Mouse (Mus musculus): ENCODE measurements around the gene Psd.

The Psd gene

GRCm38 (mm10) chr19:46326756-46327305, at the start of gene Psd:
TSS of gene Psd (minus strand) at chr19:46327156.
- DNase-seq (ENCODE audit: low spot score in 2 of 2), result no peak

GRCm38 (mm10) chr19:46375891-46376290, 48.9 kb upstream of the Psd start:
- DNase-seq (ENCODE audit: low spot score in 2 of 2), result no peak

- DNase-seq (ENCODE audit: low spot score in 2 of 2), result no peak
Measured at GRCm38 (mm10) chr19:46375489-46375888, 48.5 kb upstream of the Psd start.

GRCm38 (mm10) chr19:46374477-46375088, 47.6 kb upstream of the Psd start:
- no peak for DNase-seq (ENCODE audit: low spot score in 2 of 2)

GRCm38 (mm10) chr19:46369204-46369603, 42.2 kb upstream of the Psd start:
- DNase-seq (ENCODE audit: low spot score in 2 of 2), result peak; percentile 62 to 67

- DNase-seq (ENCODE audit: low spot score in 2 of 2), result no peak
Measured at GRCm38 (mm10) chr19:46367798-46368590, 41.0 kb upstream of the Psd start.

GRCm38 (mm10) chr19:46363294-46364009, 36.5 kb upstream of the Psd start:
- no peak for DNase-seq (ENCODE audit: low spot score in 2 of 2)

- DNase-seq (ENCODE audit: low spot score in 2 of 2), result no peak
Measured at GRCm38 (mm10) chr19:46362104-46362503, 35.1 kb upstream of the Psd start.

GRCm38 (mm10) chr19:46358381-46358780, 31.4 kb upstream of the Psd start:
- DNase-seq (ENCODE audit: low spot score in 2 of 2), result no peak

- no peak for DNase-seq (ENCODE audit: low spot score in 2 of 2)
Measured at GRCm38 (mm10) chr19:46357344-46358280, 30.7 kb upstream of the Psd start.

- peak; percentile 81 to 85 for DNase-seq (ENCODE audit: low spot score in 2 of 2)
Measured at GRCm38 (mm10) chr19:46356701-46357138, 29.8 kb upstream of the Psd start.

- DNase-seq (ENCODE audit: low spot score in 2 of 2), result no peak
Measured at GRCm38 (mm10) chr19:46350168-46350932, 23.4 kb upstream of the Psd start, which contains the start of gene 2310034G01Rik. TSS of gene 2310034G01Rik (minus strand) at chr19:46350302.

- no peak for DNase-seq (ENCODE audit: low spot score in 2 of 2)
Measured at GRCm38 (mm10) chr19:46349550-46349949, 22.6 kb upstream of the Psd start.

- peak; percentile 68 to 75 for DNase-seq (ENCODE audit: low spot score in 2 of 2)
Measured at GRCm38 (mm10) chr19:46348761-46349458, 22.0 kb upstream of the Psd start.

- DNase-seq (ENCODE audit: low spot score in 2 of 2), result no peak
Measured at GRCm38 (mm10) chr19:46347936-46348668, 21.1 kb upstream of the Psd start.

GRCm38 (mm10) chr19:46347146-46347545, 20.2 kb upstream of the Psd start:
- DNase-seq (ENCODE audit: low spot score in 2 of 2), result no peak

GRCm38 (mm10) chr19:46344710-46345419, 17.9 kb upstream of the Psd start:
- no peak for DNase-seq (ENCODE audit: low spot score in 2 of 2)

GRCm38 (mm10) chr19:46339287-46339971, 12.5 kb upstream of the Psd start:
- DNase-seq (ENCODE audit: low spot score in 2 of 2), result peak; percentile 62 to 63
